Mouse (Mus musculus) kidney, postnatal 4 days (tissue): ENCODE data around the gene Igsf21.

Source experiments
- DNase-seq, 2 experiments: peaks; one replicate each; pipeline ENCODE4 v3.0.0; 2021; ENCODE audit warnings: mixed read lengths in 2 of 2

The Igsf21 gene

GRCm38 (mm10) chr4:140143178-140143577, 103.4 kb downstream of the Igsf21 start:
- no peak for DNase-seq

- DNase-seq: peak; percentile 40 to 41
Observed at GRCm38 (mm10) chr4:140140485-140140884, 106.1 kb downstream of the Igsf21 start.

- DNase-seq: no peak
Observed at GRCm38 (mm10) chr4:140138846-140139245, 107.7 kb downstream of the Igsf21 start.

- no peak for DNase-seq
Observed at GRCm38 (mm10) chr4:140131625-140132321, 114.8 kb downstream of the Igsf21 start.

- DNase-seq: no peak
Observed at GRCm38 (mm10) chr4:140131201-140131600, 115.4 kb downstream of the Igsf21 start.

- DNase-seq: peak in 1 of 2 experiments; percentile 23
Observed at GRCm38 (mm10) chr4:140129553-140130275, 116.9 kb downstream of the Igsf21 start.

GRCm38 (mm10) chr4:140128116-140128515, 118.5 kb downstream of the Igsf21 start:
- no peak for DNase-seq

GRCm38 (mm10) chr4:140125806-140126205, 120.8 kb downstream of the Igsf21 start:
- no peak for DNase-seq

GRCm38 (mm10) chr4:140122534-140122933, 124.0 kb downstream of the Igsf21 start:
- no peak for DNase-seq

- no peak for DNase-seq
Observed at GRCm38 (mm10) chr4:140117275-140117691, 129.3 kb downstream of the Igsf21 start.

GRCm38 (mm10) chr4:140115756-140116155, 130.8 kb downstream of the Igsf21 start:
- DNase-seq: no peak

- DNase-seq: no peak
Observed at GRCm38 (mm10) chr4:140115053-140115452, 131.5 kb downstream of the Igsf21 start.

- no peak for DNase-seq
Observed at GRCm38 (mm10) chr4:140113690-140114475, 132.7 kb downstream of the Igsf21 start.

GRCm38 (mm10) chr4:140109626-140109948, 137.0 kb downstream of the Igsf21 start:
- no peak for DNase-seq

GRCm38 (mm10) chr4:140108871-140109625, 137.5 kb downstream of the Igsf21 start:
- DNase-seq: no peak

- DNase-seq: no peak
Observed at GRCm38 (mm10) chr4:140107161-140107560, 139.4 kb downstream of the Igsf21 start.

GRCm38 (mm10) chr4:140104795-140105194, 141.8 kb downstream of the Igsf21 start:
- no peak for DNase-seq

- peak; percentile 25 to 38 for DNase-seq
Observed at GRCm38 (mm10) chr4:140103341-140104027, 143.1 kb downstream of the Igsf21 start.

- no peak for DNase-seq
Observed at GRCm38 (mm10) chr4:140102581-140103200, 143.9 kb downstream of the Igsf21 start.

- peak in 1 of 2 experiments; percentile 33 for DNase-seq
Observed at GRCm38 (mm10) chr4:140101106-140101505, 145.5 kb downstream of the Igsf21 start.

GRCm38 (mm10) chr4:140100141-140100540, 146.4 kb downstream of the Igsf21 start:
- peak; percentile 45 to 49 for DNase-seq

- peak; percentile 30 for DNase-seq
Observed at GRCm38 (mm10) chr4:140096283-140096682, 150.3 kb downstream of the Igsf21 start.
